Mouse (Mus musculus) forebrain, embryonic 11.5 days (tissue): ENCODE results near the gene Themis3. TPM values are rescaled to one million over a fixed set of nuclear protein-coding genes. Genes with fewer than 3 reads are reported as not detected.
A peak's percentile ranks its signal among the peaks of the same experiment; 100 is the strongest.

Experiments
- ATAC-seq: fragments of 200-750 bp; cut with Nextera tagmentation; replicated peaks from 2 replicates; pipeline ENCODE4 v1.8.0; 2017; ENCODE audit warnings: moderate TSS enrichment; ENCODE audit not compliant: low FRiP score
- DNase-seq: peaks from one replicate; pipeline ENCODE4 v3.0.0-alpha.2; 2017; ENCODE audit warnings: low spot score
- H3K27ac ChIP-seq: fragments of 300-500 bp; sonication (generic); 2 replicates; pipeline ENCODE4 v1.5.1; 2014; ENCODE audit warnings: low read depth, low read length
- H3K27me3 ChIP-seq: fragments of 300-500 bp; sonication (generic); 2 replicates; pipeline ENCODE4 v1.6.1; 2014; ENCODE audit warnings: mild to moderate bottlenecking, low read length, mixed read lengths; ENCODE audit not compliant: control insufficient read depth, insufficient read depth
- H3K36me3 ChIP-seq: fragments of 300-500 bp; sonication (generic); 2 replicates; pipeline ENCODE4 v1.6.1; 2014; ENCODE audit warnings: mild to moderate bottlenecking, low read length, moderate library complexity, mixed read lengths; ENCODE audit not compliant: control insufficient read depth, insufficient read depth
- H3K4me1 ChIP-seq: fragments of 300-500 bp; sonication (generic); replicated peaks from 2 replicates; pipeline ENCODE4 v1.6.1; 2014; ENCODE audit warnings: low read length, mixed read lengths; ENCODE audit not compliant: control insufficient read depth, insufficient read depth
- H3K4me2 ChIP-seq: fragments of 300-500 bp; sonication (generic); 2 replicates; pipeline ENCODE4 v1.6.1; 2014; ENCODE audit warnings: low read depth, mild to moderate bottlenecking, low read length, moderate library complexity, mixed read lengths; ENCODE audit not compliant: severe bottlenecking
- H3K4me3 ChIP-seq: fragments of 300-500 bp; sonication (generic); 2 replicates; pipeline ENCODE4 v1.5.1; 2014; ENCODE audit warnings: low read depth, low read length
- H3K9ac ChIP-seq: fragments of 300-500 bp; sonication (generic); 2 replicates; pipeline ENCODE4 v1.6.1; 2014; ENCODE audit warnings: low read length
- H3K9me3 ChIP-seq: fragments of 300-500 bp; sonication (generic); 2 replicates; pipeline ENCODE4 v1.6.1; 2016; ENCODE audit warnings: low read length, mixed read lengths; ENCODE audit not compliant: control insufficient read depth
- WGBS: fragments of 180-500 bp; shearing (Covaris S2); extraction: QIAGEN DNeasy Blood & Tissue Kit; methylation state at CpG from one replicate; pipeline ENCODE4 v1.1.7; 2014; 5-methylcytosine and 5-hydroxymethylcytosine counted together
- polyA plus RNA-seq: library from polyadenylated mRNA; unstranded; fragments of >200 nt; fragmentation: Nextera tagmentation; extraction: Ambion mirVana; gene quantifications from 2 replicates; pipeline ENCODE4 v1.2.1, GENCODE M21; 2014

Gene Themis3
- polyA plus RNA-seq, 1 experiment from 2014 or later: not detected

- H3K4me3 ChIP-seq: no peak overlapping the region
- no peak overlapping the region for H3K9ac ChIP-seq
- ATAC-seq (no peak), DNase-seq (peak; percentile 46)
- no peak overlapping the region for H3K27ac ChIP-seq
- H3K9me3 ChIP-seq: no peaks in the 10 kb centered on the region
- no peaks in the 10 kb centered on the region; the same call in 1 of the 2 replicates for H3K36me3 ChIP-seq
- H3K4me1 ChIP-seq: no peaks in the 10 kb centered on the region
- no peak overlapping the region for H3K4me2 ChIP-seq
- WGBS: 64% methylated on average over 10 of the region's 10 CpGs
- no peaks in the 10 kb centered on the region for H3K27me3 ChIP-seq
These were observed 84.2 kb downstream of the Themis3 start for GRCm38 (mm10) chr17:66510221-66510683.

- Histone ChIP-seq H3K27ac (no peak overlapping the region), H3K4me1 (no peaks in the 10 kb centered on the region), H3K9ac (no peak overlapping the region), H3K27me3 (no peaks in the 10 kb centered on the region), H3K4me3 (no peak overlapping the region), H3K36me3 (no peaks in the 10 kb centered on the region; the same call in 1 of the 2 replicates), H3K9me3 (no peaks in the 10 kb centered on the region), H3K4me2 (no peak overlapping the region)
- 90% methylated on average over 9 of the region's 9 CpGs for WGBS
- DNase-seq (no peak), ATAC-seq (no peak)
These were observed 87.1 kb downstream of the Themis3 start for GRCm38 (mm10) chr17:66507049-66507954.

GRCm38 (mm10) chr17:66504964-66505363 is 89.5 kb downstream of the Themis3 start:
- DNase-seq (no peak), ATAC-seq (no peak)
- no peaks in the 10 kb centered on the region for H3K27me3 ChIP-seq
- no peak overlapping the region for H3K27ac ChIP-seq
- H3K4me3 ChIP-seq: no peak overlapping the region
- H3K4me2 ChIP-seq: no peak overlapping the region
- no peaks in the 10 kb centered on the region; the same call in 1 of the 2 replicates for H3K36me3 ChIP-seq
- WGBS: 93% methylated on average over 8 of the region's 8 CpGs
- H3K9ac ChIP-seq: no peak overlapping the region
- no peaks in the 10 kb centered on the region for H3K4me1 ChIP-seq
- no peaks in the 10 kb centered on the region for H3K9me3 ChIP-seq

Other genes starting within 250 kb of the Themis3 start
- gene Mtcl1, start 144.9 kb downstream of the Themis3 start, polyA plus RNA-seq: 40.0 and 47.3 TPM in 2 replicates
- gene Rab12, start 74.9 kb downstream of the Themis3 start, polyA plus RNA-seq: 44.6 and 46.2 TPM in 2 replicates